Mouse (Mus musculus): ENCODE measurements at regions not wholly inside any gene's neighbourhood (a gene's known extent, or its start where the extent isn't known, plus 50 kb on each side); places are given as distances from the start of the nearest gene placed in this dataset.

- no peak overlapping the region for H3K4me2 ChIP-seq (ENCODE audit: low read depth, low read length)
- ATAC-seq (ENCODE audit: low read depth), result no peak
- no peaks in the 10 kb centered on the region for H3K36me3 ChIP-seq (ENCODE audit: control insufficient read depth, insufficient read depth, low read length)
- H3K9me3 ChIP-seq (ENCODE audit: control insufficient read depth, low read length), result no peaks in the 10 kb centered on the region
- 63% methylated on average over 21 of the region's 21 CpGs for WGBS
- no peaks in the 10 kb centered on the region for H3K27me3 ChIP-seq (ENCODE audit: control insufficient read depth, insufficient read depth, low read length)
- no peak overlapping the region for H3K27ac ChIP-seq (ENCODE audit: low read depth, low read length)
- H3K4me3 ChIP-seq (ENCODE audit: low read depth, low read length), result no peak overlapping the region
- H3K9ac ChIP-seq (replicated peaks; ENCODE audit: low read depth, low read length), result no peak overlapping the region
- no peaks in the 10 kb centered on the region for H3K4me1 ChIP-seq (ENCODE audit: control insufficient read depth, insufficient read depth, low read length)
These were observed 53.6 kb upstream of the Mycn start for GRCm38 (mm10) chr12:12995061-12995973.

DNA sequence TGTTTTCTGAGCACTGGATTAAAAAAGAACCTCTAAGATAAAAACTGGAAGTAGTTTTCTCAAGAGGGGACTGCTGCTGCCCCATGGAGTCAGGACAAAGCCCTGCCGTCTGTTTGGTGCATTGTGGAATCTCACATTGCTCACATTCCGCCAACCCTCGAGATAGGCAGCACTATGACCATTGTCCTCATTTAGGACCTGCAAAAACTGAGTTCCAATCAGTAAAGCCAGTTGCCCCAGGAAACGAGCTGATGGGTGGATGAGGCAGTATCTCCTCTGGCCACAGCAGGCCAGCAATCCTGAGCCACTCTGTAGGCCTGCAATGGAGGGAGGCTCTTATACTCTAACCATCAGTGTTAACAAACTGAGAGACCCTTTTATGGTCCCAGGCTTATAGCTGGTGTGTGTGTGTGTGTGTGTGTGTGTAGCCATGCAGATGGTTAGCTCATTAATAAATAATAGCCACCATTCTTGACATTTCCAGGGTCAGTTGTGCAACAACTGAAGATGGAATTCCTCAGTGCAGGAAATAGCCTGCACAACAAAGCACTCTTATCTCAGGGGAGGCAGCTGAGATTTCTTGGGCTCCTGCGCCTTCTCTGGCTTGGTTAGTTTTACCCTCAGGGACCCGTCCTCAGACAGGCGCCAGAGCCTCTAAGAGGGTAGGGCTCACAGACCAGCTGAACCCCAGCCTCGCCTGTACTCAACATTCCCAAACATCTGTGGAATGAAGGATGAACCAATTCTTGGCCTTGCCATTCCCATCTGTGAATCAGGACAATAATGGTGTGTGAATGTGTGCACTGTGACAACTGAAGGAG is 52.4 kb upstream of the Mycn start:
- H3K4me2 ChIP-seq (ENCODE audit: low read depth, low read length), result no peak overlapping the region
- no peaks in the 10 kb centered on the region for H3K36me3 ChIP-seq (ENCODE audit: control insufficient read depth, insufficient read depth, low read length)
- H3K9me3 ChIP-seq (ENCODE audit: control insufficient read depth, low read length), result no peaks in the 10 kb centered on the region
- no peak overlapping the region for H3K27ac ChIP-seq (ENCODE audit: low read depth, low read length)
- H3K4me3 ChIP-seq (ENCODE audit: low read depth, low read length), result no peak overlapping the region
- ATAC-seq (ENCODE audit: low read depth), result no peak
- H3K9ac ChIP-seq (replicated peaks; ENCODE audit: low read depth, low read length), result no peak overlapping the region
- no peaks in the 10 kb centered on the region for H3K4me1 ChIP-seq (ENCODE audit: control insufficient read depth, insufficient read depth, low read length)
- WGBS, result 42% methylated on average over 8 of the region's 8 CpGs
- H3K27me3 ChIP-seq (ENCODE audit: control insufficient read depth, insufficient read depth, low read length), result no peaks in the 10 kb centered on the region

Measured in neural tube, embryonic 14.5 days (tissue).